Mouse (Mus musculus) cerebellum, adult 11 months (tissue): ENCODE measurements around the gene Hand2.

Experiments used
- DNase-seq: peaks from one replicate; pipeline ENCODE4 v3.0.0; 2022

Hand2 gene

GRCm38 (mm10) chr8:57343731-57344315 is 23.0 kb downstream of the Hand2 start:
- no peak for DNase-seq

DNA sequence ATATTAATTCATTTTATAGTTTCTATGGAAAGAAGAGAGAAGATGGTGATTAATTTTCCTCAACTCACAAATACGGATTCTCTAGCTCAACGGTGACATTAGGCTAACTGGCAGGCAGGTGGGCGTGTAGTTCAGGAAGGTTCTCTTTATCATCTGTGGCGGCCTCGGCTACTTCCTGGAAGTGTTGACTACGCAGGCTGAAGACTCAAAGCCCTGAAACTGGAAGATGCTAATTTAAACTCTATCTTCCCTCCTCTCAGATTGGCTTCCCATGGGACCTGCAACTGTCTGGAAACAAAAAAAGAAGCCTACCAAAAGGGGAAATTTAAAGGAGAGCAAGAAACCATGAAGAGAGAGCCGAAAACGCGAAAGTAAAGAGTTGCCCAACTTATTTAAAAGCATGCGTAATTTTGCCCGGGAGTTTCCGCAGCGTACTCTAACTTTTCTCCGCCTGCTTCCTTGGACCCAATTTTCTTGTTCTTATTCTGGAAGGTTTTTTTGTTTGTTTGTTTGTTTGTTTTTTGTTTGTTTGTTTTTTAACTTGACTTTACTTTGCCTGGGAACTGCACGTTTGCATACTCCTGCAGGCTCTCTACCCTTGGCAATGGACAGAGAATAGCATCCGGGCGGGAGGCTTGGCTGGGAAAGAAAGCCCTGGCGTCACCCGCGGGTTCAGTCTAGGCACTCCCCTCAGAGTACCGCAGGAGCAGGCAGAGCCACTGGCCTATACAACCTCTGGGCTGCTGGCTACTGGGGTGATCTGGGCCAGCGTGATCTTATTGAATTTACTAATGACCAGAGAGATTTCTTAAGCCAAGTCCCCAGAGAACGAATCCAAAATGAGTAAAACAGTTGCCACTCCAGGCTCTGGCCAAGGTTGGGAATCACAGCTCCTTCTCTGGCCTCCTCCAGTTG is 24.4 kb downstream of the Hand2 start:
- DNase-seq = no peak

GRCm38 (mm10) chr8:57346371-57346770 is 25.6 kb downstream of the Hand2 start:
- no peak for DNase-seq

GRCm38 (mm10) chr8:57347141-57347540 is 26.4 kb downstream of the Hand2 start:
- DNase-seq = no peak

DNA sequence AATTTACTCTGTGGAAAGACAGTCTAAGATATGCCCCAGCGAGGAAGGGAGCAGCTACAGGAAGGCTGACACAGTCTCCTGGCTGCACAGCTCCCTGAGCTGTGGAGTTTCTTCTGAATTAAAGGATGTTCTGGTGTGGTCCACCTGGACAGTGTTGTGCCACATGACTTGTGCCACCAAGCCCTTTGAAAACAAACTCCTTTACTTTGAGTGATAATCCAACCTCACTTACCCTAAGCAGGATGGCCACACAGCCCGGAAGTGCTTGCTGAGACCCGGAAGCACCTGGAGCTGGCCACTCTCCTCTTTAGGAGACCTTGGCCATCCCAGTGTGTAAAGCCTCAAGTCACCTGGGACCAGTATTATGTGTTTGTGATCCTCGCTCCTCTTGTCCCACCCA is 27.5 kb downstream of the Hand2 start:
- no peak for DNase-seq

DNA sequence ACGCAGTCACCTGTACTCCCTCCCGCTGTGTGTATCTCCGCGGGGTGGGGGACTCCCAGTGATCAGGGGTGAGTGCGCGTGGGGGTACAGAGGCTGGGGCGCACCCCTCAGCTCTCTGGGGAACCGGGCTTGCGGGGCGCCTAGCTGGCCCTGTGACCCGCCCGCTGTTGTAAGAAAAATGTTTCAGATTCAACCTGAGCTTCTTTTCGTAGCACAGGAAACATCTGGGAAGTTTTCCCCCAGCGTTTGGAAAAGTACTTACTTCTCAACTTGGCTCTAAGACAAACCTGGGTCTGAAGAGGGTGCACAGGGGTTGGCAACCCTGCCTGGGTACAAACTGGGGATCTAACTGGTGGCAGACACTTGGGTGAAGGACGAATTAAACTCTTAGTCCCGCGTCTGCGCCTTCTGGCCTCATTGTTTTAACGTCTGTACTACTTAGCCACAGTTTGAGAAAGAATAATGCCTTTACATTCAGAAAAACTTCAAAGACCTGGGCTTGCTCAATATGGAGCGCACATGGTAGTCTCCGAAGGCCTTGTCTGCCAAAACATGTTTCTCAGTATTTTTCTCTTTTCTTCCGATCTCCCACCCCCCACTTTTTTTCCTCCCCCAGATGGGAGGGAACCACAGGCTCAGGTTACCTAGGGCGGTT is 28.2 kb downstream of the Hand2 start:
- DNase-seq = no peak

DNA sequence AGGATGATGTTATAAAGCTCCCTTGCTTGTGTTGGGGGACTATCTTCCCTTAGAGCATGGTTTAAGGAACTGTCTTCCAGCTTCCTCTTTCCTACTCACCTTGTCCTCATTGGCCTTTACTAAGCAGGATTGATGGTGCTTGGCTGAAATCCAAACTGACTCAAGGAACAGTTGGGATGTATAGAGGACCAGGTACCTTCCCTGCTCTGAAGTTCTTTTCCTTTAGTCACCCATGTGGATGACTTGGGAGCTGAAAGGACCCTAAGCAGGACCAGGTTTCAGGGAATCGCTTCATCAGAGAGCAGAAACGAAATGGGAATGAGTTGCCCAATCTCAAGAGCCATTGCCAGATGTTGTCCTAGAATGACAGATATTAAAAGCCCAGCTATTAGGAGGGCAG is 31.1 kb downstream of the Hand2 start:
- DNase-seq = no peak

GRCm38 (mm10) chr8:57353346-57354305 is 32.8 kb downstream of the Hand2 start:
- DNase-seq = no peak

DNA sequence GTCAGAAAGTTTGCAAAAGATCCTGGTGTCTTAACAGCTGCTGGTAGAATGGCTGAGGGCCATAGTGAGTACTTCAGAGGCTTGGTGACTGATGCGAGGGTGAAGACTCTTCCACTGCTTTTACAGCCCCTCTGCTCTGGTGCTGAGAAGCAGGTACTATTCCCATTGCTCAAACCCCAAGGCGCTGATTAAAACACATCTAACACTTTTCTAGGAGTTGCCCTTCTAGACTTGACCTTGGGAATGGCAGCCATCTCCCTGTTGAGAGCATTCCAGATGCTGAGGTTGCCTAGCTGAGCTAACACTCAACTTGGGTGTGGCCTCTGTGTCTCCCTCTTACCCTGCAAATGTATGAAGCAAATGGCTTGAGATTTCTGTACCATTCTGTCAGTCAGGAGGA is 34.1 kb downstream of the Hand2 start:
- DNase-seq = no peak

- DNase-seq = no peak
Observed at GRCm38 (mm10) chr8:57356529-57357325, 35.9 kb downstream of the Hand2 start.

GRCm38 (mm10) chr8:57360493-57360892 is 39.7 kb downstream of the Hand2 start:
- DNase-seq = no peak

DNA sequence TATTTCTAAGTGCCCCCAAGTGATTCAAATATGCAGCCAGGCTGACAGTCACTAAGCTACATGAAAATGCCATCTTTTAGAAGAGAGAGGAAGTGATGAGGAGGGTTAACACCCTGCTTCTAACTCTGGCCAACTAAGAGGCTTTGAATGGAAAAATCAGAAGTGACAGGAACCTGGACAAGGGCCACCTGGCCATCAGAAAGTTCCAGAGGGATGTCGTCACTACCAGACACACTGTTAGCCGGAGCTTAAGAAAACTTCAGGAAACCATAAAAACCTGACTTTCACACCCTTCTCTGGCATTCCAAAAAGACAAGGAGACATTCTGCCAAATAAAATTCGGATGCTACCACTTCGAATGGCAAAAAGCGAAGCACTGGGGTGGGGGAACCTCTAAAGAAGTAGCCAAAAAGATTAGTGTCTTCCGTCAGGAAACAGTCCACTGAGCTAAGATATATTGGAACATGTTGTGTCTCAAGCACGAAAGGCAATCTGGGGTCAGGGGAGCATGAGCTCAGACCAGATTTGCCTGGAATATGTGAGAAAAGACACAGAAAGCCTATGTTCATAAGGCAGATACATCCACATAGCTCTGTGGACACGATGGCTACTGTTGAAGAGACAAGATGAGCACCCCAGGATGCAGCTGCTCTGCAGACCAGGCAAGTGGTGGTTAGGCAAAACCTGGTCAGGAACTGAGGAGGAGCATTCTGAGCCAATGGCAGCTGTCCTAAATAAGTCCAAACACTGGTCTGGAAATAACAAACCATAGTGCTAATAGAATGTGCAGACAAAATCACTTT is 40.4 kb downstream of the Hand2 start:
- DNase-seq = no peak

GRCm38 (mm10) chr8:57362881-57363280 is 42.1 kb downstream of the Hand2 start:
- DNase-seq = no peak

DNA sequence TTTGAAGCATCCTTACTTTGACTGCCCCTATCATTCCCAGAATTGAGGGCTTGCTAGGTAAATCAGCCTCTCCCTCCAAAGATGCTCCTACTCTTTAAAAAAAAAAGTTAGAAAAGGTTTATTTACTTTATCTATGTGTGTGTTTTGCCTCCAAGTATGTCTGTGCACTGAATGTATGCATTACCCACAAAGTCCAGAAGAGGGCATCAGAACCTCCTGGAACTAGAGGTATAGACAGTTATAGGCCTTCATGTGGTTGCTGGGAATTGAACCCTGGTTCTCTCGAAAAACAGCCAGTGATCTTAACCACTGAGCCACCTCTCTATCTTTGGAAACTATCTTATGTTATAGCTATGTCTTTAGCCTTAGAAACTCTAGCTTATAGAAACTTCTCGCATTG is 53.3 kb downstream of the Hand2 start:
- DNase-seq = no peak
